Mouse (Mus musculus) G1E (cell line): ENCODE measurements at regions not wholly inside any gene's neighbourhood (a gene's known extent, or its start where the extent isn't known, plus 50 kb on each side); places are given as distances from the start of the nearest gene placed in this dataset.

Experiments
- ATAC-seq: 2 replicates; pipeline ENCODE4 v1.8.0; 2016; ENCODE audit warnings: mild to moderate bottlenecking; ENCODE audit not compliant: insufficient number of reproducible peaks, poor library complexity, low FRiP score, severe bottlenecking; ENCODE audit errors: extremely low read depth
- DNase-seq: peaks from one replicate; pipeline ENCODE4 v3.0.0; 2012; ENCODE audit warnings: low spot score
- H3K27me3 ChIP-seq: 2 replicates; pipeline ENCODE4 v1.6.1; 2012; ENCODE audit warnings: mild to moderate bottlenecking, low read length, inconsistent platforms; ENCODE audit not compliant: insufficient read depth
- H3K36me3 ChIP-seq: replicated peaks from 2 replicates; pipeline ENCODE3; 2012; ENCODE audit warnings: mild to moderate bottlenecking, inconsistent platforms
- H3K4me1 ChIP-seq: 2 replicates; pipeline ENCODE4 v1.6.1; 2012; ENCODE audit warnings: low read depth, low read length, inconsistent platforms, mixed read lengths; ENCODE audit not compliant: insufficient read depth
- H3K4me3 ChIP-seq: 2 replicates; pipeline ENCODE4 v1.5.1; 2012; ENCODE audit warnings: low read depth, mild to moderate bottlenecking, inconsistent platforms, low read length, moderate library complexity, mixed read lengths
- H3K9me3 ChIP-seq: replicated peaks from 2 replicates; pipeline ENCODE4 v1.6.1; 2012; ENCODE audit warnings: inconsistent platforms
- CTCF ChIP-seq: IDR thresholded peaks from 2 replicates; pipeline ENCODE4 v1.5.1; 2012; ENCODE audit warnings: low read depth, low read length, inconsistent platforms, mixed read lengths
- GATA1 ChIP-seq: IDR thresholded peaks from 2 replicates; pipeline ENCODE4 v1.6.1; 2012; ENCODE audit warnings: borderline replicate concordance, low read length, inconsistent platforms, mixed read lengths
- GATA2 ChIP-seq: IDR thresholded peaks from 2 replicates; pipeline ENCODE4 v1.6.1; 2012; ENCODE audit warnings: low read depth, low read length, inconsistent platforms, borderline replicate concordance
- POLR2AphosphoS5 ChIP-seq: IDR thresholded peaks from 2 replicates; pipeline ENCODE4 v1.6.1; 2012; ENCODE audit warnings: low read depth, low read length, inconsistent platforms; ENCODE audit not compliant: insufficient replicate concordance
- TAL1 ChIP-seq: conservative IDR thresholded peaks from 2 replicates; pipeline ENCODE4 v1.6.1; 2012; ENCODE audit warnings: low read depth, low read length, inconsistent platforms, mixed read lengths

- no peaks in the 10 kb centered on the region for H3K27me3 ChIP-seq
- no peaks in the 10 kb centered on the region for H3K9me3 ChIP-seq
- ATAC-seq (peak; percentile 68), DNase-seq (no peak)
- no peaks in the 10 kb centered on the region for H3K4me1 ChIP-seq
- no peaks in the 10 kb centered on the region for H3K36me3 ChIP-seq
- H3K4me3 ChIP-seq, result no peak overlapping the region
- TF ChIP-seq TAL1, result no peak
- TF ChIP-seq GATA1, result no peak
- no peak for TF ChIP-seq POLR2AphosphoS5
- no peak for TF ChIP-seq GATA2
- no peak for TF ChIP-seq CTCF
These were observed 65.3 kb downstream of the Lpar4 start for GRCm38 (mm10) chrX:106985684-106986083.

- H3K4me1 ChIP-seq, result no peaks in the 10 kb centered on the region
- H3K4me3 ChIP-seq, result no peak overlapping the region
- TF ChIP-seq TAL1 (no peak), CTCF (no peak), POLR2AphosphoS5 (no peak), GATA2 (no peak), GATA1 (no peak)
- ATAC-seq (no peak), DNase-seq (no peak)
- no peaks in the 10 kb centered on the region for H3K36me3 ChIP-seq
- H3K27me3 ChIP-seq, result no peaks in the 10 kb centered on the region
- H3K9me3 ChIP-seq, result no peaks in the 10 kb centered on the region
These were observed 66.4 kb downstream of the Lpar4 start for GRCm38 (mm10) chrX:106986794-106987193.

DNA sequence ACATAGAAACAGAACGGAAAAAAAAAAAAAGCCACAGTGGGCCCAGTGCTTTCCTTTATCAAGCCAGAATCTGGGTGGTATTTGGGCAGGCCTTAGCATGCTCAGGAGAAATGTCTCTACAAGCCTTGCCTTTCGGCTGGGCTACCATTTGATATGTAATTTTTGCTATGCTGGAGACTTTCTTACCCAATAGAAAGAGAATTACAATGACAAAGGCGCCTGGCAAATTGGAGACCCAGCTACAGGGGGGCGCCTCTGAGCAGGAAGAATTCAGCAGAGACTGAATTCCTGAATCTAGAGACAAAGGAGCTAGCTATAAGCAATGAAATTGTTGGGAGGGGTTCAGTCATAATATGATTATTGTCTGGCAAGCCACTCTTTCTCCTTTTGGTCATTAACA lies 67.4 kb downstream of the Lpar4 start:
- H3K4me3 ChIP-seq, result no peak overlapping the region
- ATAC-seq (no peak), DNase-seq (no peak)
- no peaks in the 10 kb centered on the region for H3K4me1 ChIP-seq
- no peaks in the 10 kb centered on the region for H3K9me3 ChIP-seq
- H3K27me3 ChIP-seq, result no peaks in the 10 kb centered on the region
- no peaks in the 10 kb centered on the region for H3K36me3 ChIP-seq
- TF ChIP-seq POLR2AphosphoS5, result no peak
- no peak for TF ChIP-seq CTCF

- Histone ChIP-seq H3K4me1 (no peaks in the 10 kb centered on the region), H3K36me3 (no peaks in the 10 kb centered on the region), H3K4me3 (no peak overlapping the region), H3K9me3 (no peaks in the 10 kb centered on the region), H3K27me3 (no peaks in the 10 kb centered on the region)
- ATAC-seq (no peak), DNase-seq (no peak)
- TF ChIP-seq CTCF, result no peak
- no peak for TF ChIP-seq GATA1
- no peak for TF ChIP-seq GATA2
- no peak for TF ChIP-seq POLR2AphosphoS5
- TF ChIP-seq TAL1, result no peak
These were observed 83.8 kb upstream of the P2ry10 start for GRCm38 (mm10) chrX:107004496-107004895.

- H3K36me3 ChIP-seq, result no peaks in the 10 kb centered on the region
- TF ChIP-seq GATA1 (no peak), TAL1 (no peak), CTCF (no peak), POLR2AphosphoS5 (no peak), GATA2 (no peak)
- H3K4me1 ChIP-seq, result no peaks in the 10 kb centered on the region
- no peaks in the 10 kb centered on the region for H3K27me3 ChIP-seq
- no peaks in the 10 kb centered on the region for H3K9me3 ChIP-seq
- DNase-seq, result no peak
- ATAC-seq, result no peak
- H3K4me3 ChIP-seq, result no peak overlapping the region
These were observed 79.3 kb upstream of the P2ry10 start for GRCm38 (mm10) chrX:107008968-107009367.

DNA sequence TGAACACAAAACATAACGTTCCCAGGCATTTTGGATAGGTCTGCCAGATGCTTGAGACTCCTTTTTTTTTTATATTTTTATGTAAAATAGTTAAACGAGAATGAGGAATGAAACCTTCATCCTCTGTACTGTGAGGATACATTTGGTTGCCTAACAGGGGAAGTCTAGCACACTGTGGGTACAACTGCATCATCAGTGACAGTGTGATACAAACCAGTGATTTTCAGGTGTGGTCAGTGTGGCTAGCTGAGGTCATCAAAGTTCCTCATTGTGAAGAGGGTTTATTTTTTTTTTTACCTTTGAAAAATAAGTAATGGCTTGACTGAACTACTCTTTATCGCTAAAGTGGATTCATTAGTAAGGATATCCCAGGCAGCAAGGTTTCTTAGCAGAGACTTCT lies 75.7 kb upstream of the P2ry10 start:
- no peaks in the 10 kb centered on the region for H3K9me3 ChIP-seq
- H3K4me1 ChIP-seq, result no peaks in the 10 kb centered on the region
- H3K36me3 ChIP-seq, result no peaks in the 10 kb centered on the region
- ATAC-seq (no peak), DNase-seq (no peak)
- H3K4me3 ChIP-seq, result no peak overlapping the region
- H3K27me3 ChIP-seq, result no peaks in the 10 kb centered on the region
- TF ChIP-seq CTCF, result no peak
- no peak for TF ChIP-seq POLR2AphosphoS5
- no peak for TF ChIP-seq GATA1
- TF ChIP-seq TAL1, result no peak
- no peak for TF ChIP-seq GATA2

DNA sequence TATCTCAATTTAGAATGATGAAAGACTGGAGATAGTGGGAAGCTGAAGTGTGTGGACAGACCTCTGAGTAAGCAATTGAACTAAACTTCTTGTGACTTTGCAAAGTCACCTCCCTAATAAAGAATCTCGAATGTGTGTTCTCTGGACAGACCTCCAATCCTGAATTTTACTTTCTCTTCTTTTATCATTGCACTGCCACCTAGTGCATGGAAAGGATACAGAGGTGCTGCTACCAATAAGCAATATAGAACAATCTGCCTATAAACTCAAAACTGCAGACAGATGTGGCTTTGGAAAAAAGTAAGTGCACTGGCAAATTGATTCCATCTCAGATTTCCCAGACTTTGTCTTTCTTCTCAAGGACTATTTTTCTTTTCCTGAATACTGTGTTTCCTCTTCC lies 73.0 kb upstream of the P2ry10 start:
- DNase-seq, result no peak

More for the DNA sequence above, 73.0 kb upstream of the P2ry10 start:
- TF ChIP-seq GATA2, result no peak
- TF ChIP-seq CTCF, result no peak
- TF ChIP-seq TAL1, result no peak
- no peak for TF ChIP-seq GATA1
- TF ChIP-seq POLR2AphosphoS5, result no peak
- Histone ChIP-seq H3K36me3 (no peaks in the 10 kb centered on the region), H3K27me3 (no peaks in the 10 kb centered on the region), H3K9me3 (no peaks in the 10 kb centered on the region), H3K4me3 (no peak overlapping the region), H3K4me1 (no peaks in the 10 kb centered on the region)
- ATAC-seq, result no peak
